In genomic region chr4:129479863-129480262, GRCm38 (mm10) we compare ENCODE assay signal across 22 mouse cellular contexts. TPM values are rescaled to one million over a fixed set of nuclear protein-coding genes. Genes with fewer than 3 reads are reported as not detected.
"Had no signal": no experiment of that assay in that cellular context is flagged by ENCODE, and none has a peak within 500 bp of the region (broad histone marks: within the 10 kb centered on the region; RNA-seq: fewer than 3 reads in every experiment).

No protein-coding gene starts in this region.

- H3K27me3 ChIP-seq: lung, embryonic 15.5 days; megakaryocyte, embryonic 14.5 days; midbrain, embryonic 12.5 days; neural tube, embryonic 12.5 days; stomach, embryonic 15.5 days had no signal

- H3K4me1 ChIP-seq: lung, embryonic 15.5 days; midbrain, embryonic 12.5 days; neural tube, embryonic 12.5 days; stomach, embryonic 15.5 days had no signal

- H3K4me3 ChIP-seq: lung, embryonic 15.5 days; megakaryocyte, embryonic 14.5 days; midbrain, embryonic 12.5 days; neural tube, embryonic 12.5 days; stomach, embryonic 15.5 days had no signal

- H3K9ac ChIP-seq: lung, embryonic 15.5 days; midbrain, embryonic 12.5 days; neural tube, embryonic 12.5 days; stomach, embryonic 15.5 days had no signal

- H3K9me3 ChIP-seq: lung, embryonic 15.5 days; megakaryocyte, embryonic 14.5 days; midbrain, embryonic 12.5 days; neural tube, embryonic 12.5 days; stomach, embryonic 15.5 days had no signal

- H3K27ac ChIP-seq: lung, embryonic 15.5 days; macrophage; midbrain, embryonic 12.5 days; neural tube, embryonic 12.5 days; stomach, embryonic 15.5 days; stomach, postnatal 0 days had no signal

- ATAC-seq: lung, postnatal 0 days had no signal

- H3K4me2 ChIP-seq: lung, embryonic 15.5 days; midbrain, embryonic 12.5 days; neural tube, embryonic 12.5 days; stomach, embryonic 15.5 days had no signal

- DNase-seq: lung, adult 2 months; lung, postnatal 14 days; lung, postnatal 36 days; midbrain, embryonic 14.5 days; right cerebral cortex, postnatal 14 days; thymus, adult 2 months; thymus, postnatal 25 days; thymus, postnatal 4 days had no signal

RNA-seq across cellular contexts. Expression of gene Tssk3, which starts 11.0 kb away (rescaled TPM):
- total RNA-seq: megakaryocyte progenitor cell, adult 5-6 weeks; monocyte, adult 5-6 weeks; neutrophil, adult 5-6 weeks had no signal
- polyA plus RNA-seq: lung, embryonic 15.5 days; macrophage; midbrain, embryonic 12.5 days; neural tube, embryonic 12.5 days; spleen, adult 2 months; stomach, embryonic 15.5 days; thymus, adult 2 months; urinary bladder, adult 2 months had no signal

RNA-seq across cellular contexts. Expression of gene Fam229a, which starts 11.1 kb away (rescaled TPM):
- total RNA-seq: megakaryocyte progenitor cell, adult 5-6 weeks; midbrain, postnatal 0 days; monocyte, adult 5-6 weeks; neutrophil, adult 5-6 weeks had no signal
- polyA plus RNA-seq: lung, embryonic 15.5 days; macrophage; midbrain, embryonic 12.5 days; midbrain, embryonic 14.5 days; neural tube, embryonic 12.5 days had no signal

RNA-seq across cellular contexts. Expression of gene Zbtb8b, which starts 39.2 kb away (rescaled TPM):
- total RNA-seq: megakaryocyte progenitor cell, adult 5-6 weeks; monocyte, adult 5-6 weeks; neutrophil, adult 5-6 weeks had no signal
- polyA plus RNA-seq: macrophage; spleen, adult 2 months had no signal
